In the genomic region with DNA sequence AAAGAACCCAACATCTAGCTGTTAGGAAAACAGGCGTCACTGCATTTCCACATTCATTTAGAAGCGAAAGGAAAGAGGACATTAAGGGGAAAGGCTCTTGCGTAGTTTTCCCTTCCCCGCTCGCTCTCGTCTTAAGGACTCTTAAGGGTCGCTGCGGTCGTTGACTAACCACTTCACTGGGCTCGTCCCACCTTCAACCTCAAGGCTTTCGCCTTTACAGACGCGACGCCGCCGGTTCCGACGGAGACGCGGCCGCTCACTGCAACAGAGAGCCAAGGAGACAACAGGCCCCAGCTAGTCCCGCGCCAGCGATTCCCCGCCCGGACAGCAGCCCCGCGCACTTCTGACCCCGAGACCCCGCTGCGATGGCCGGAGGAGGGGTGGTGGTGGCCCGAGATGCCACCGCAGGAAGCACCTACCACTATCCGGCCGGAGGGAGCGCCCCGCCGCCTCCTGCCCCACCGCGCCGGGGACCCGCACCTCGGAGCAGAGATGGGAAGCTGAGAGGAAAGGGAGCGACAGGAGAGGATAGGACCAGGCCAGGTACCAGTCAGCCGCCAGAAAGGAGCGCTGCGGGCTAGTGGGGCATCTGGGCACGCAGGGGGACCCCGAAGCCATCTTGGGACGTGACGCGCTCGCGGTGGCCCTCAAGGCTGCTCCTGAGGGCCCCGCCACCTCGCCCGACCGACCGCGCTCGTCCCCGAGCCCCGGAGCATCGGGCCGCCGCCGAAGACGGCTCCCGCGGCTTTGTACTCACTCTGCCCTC, we compare ENCODE assay signal across 8 mouse cellular contexts. TPM values are rescaled to one million over a fixed set of nuclear protein-coding genes. Genes with fewer than 3 reads are reported as not detected.
DNase-seq lines count a peak whose midpoint lies in the region; ATAC-seq and TF ChIP-seq lines count a peak whose summit lies in the region.

No protein-coding gene starts in this region.

- peak overlapping the region; percentile 98 for H3K27ac ChIP-seq in embryonic facial prominence, embryonic 13.5 days
- H3K27ac ChIP-seq in heart, embryonic 16.5 days (ENCODE audit: low read length): peak overlapping the region; percentile 98
- H3K27ac ChIP-seq in lung, postnatal 0 days (ENCODE audit: low read length): peak overlapping the region; percentile 100

- peak; percentile 74 for DNase-seq in CD4-positive helper T cell, adult 2 months (ENCODE audit: low read depth, low spot score)
- peak; percentile 65 for DNase-seq in ZHBTc4 (ENCODE audit: low read depth, low spot score)
- DNase-seq in layer of hippocampus, adult 18-20 months (ENCODE audit: low spot score in 2 of 2): peak; percentile 18 to 38
- peak; percentile 93 for DNase-seq in lung, postnatal 0 days (ENCODE audit: low spot score)
- DNase-seq in thymus, postnatal 10 days (ENCODE audit: low spot score in 2 of 2): peak; percentile 45 to 54

- peak overlapping the region; percentile 100 for H3K4me3 ChIP-seq in embryonic facial prominence, embryonic 13.5 days
- peak overlapping the region; percentile 69 for H3K4me3 ChIP-seq in heart, embryonic 16.5 days (ENCODE audit: low read length)
- H3K4me3 ChIP-seq in lung, postnatal 0 days (ENCODE audit: low read depth, low read length): peak overlapping the region; percentile 92

- H3K27me3 ChIP-seq in embryonic facial prominence, embryonic 13.5 days: no peaks in the 10 kb centered on the region
- H3K27me3 ChIP-seq in heart, embryonic 16.5 days (ENCODE audit: control insufficient read depth, insufficient read depth, low read length): no peaks in the 10 kb centered on the region
- no peaks in the 10 kb centered on the region for H3K27me3 ChIP-seq in lung, postnatal 0 days (replicated peaks; ENCODE audit: insufficient read depth, low read length)

- H3K4me2 ChIP-seq in embryonic facial prominence, embryonic 13.5 days: peak overlapping the region; percentile 70
- peak overlapping the region; percentile 69 for H3K4me2 ChIP-seq in heart, embryonic 16.5 days (ENCODE audit: low read depth, low read length)
- peak overlapping the region; percentile 58 for H3K4me2 ChIP-seq in lung, postnatal 0 days (replicated peaks; ENCODE audit: low read depth, low read length)

- H3K9ac ChIP-seq in embryonic facial prominence, embryonic 13.5 days: peak overlapping the region; percentile 100
- H3K9ac ChIP-seq in heart, embryonic 16.5 days (ENCODE audit: low read length): peak overlapping the region; percentile 87
- H3K9ac ChIP-seq in lung, postnatal 0 days (replicated peaks; ENCODE audit: low read depth): peak overlapping the region; percentile 98

- ATAC-seq in embryonic facial prominence, embryonic 13.5 days (ENCODE audit: insufficient number of reproducible peaks, insufficient read depth, low FRiP score, low TSS enrichment, low read depth): peak; percentile 38; the same call in 1 of the 2 replicates
- ATAC-seq in heart, embryonic 16.5 days (replicated peaks; ENCODE audit: extremely low read depth, insufficient read depth, low FRiP score): peak; percentile 72
- peak; percentile 75 for ATAC-seq in lung, postnatal 0 days
- peak; percentile 14 for ATAC-seq in neutrophil, adult 5-6 weeks (ENCODE audit: extremely low read depth, insufficient number of reproducible peaks, low FRiP score, poor library complexity, severe bottlenecking)

- WGBS in embryonic facial prominence, embryonic 13.5 days: under 1% methylated on average over 71 of the region's 71 CpGs
- WGBS in heart, embryonic 16.5 days: under 1% methylated on average over 71 of the region's 71 CpGs
- WGBS in lung, postnatal 0 days: 2% methylated on average over 67 of the region's 71 CpGs

- no peak for TF ChIP-seq CTCF in lung, postnatal 0 days (IDR thresholded peaks at IDR 0.05)

- peaks cover 22% of the 10 kb centered on the region for H3K4me1 ChIP-seq in embryonic facial prominence, embryonic 13.5 days
- peaks cover 28% of the 10 kb centered on the region for H3K4me1 ChIP-seq in heart, embryonic 16.5 days (ENCODE audit: control insufficient read depth, insufficient read depth, low read length)
- H3K4me1 ChIP-seq in lung, postnatal 0 days (ENCODE audit: insufficient read depth, low read depth, low read length): peaks cover 6% of the 10 kb centered on the region; the same call in 1 of the 2 replicates

- no peaks in the 10 kb centered on the region for H3K9me3 ChIP-seq in embryonic facial prominence, embryonic 13.5 days
- H3K9me3 ChIP-seq in heart, embryonic 16.5 days (replicated peaks; ENCODE audit: control insufficient read depth, low read length): no peaks in the 10 kb centered on the region
- no peaks in the 10 kb centered on the region for H3K9me3 ChIP-seq in lung, postnatal 0 days (ENCODE audit: low read length)

- no peaks in the 10 kb centered on the region for H3K36me3 ChIP-seq in embryonic facial prominence, embryonic 13.5 days
- H3K36me3 ChIP-seq in heart, embryonic 16.5 days (ENCODE audit: control insufficient read depth, insufficient read depth): no peaks in the 10 kb centered on the region
- no peaks in the 10 kb centered on the region for H3K36me3 ChIP-seq in lung, postnatal 0 days (ENCODE audit: insufficient read depth, low read length)

- TF ChIP-seq EP300 in lung, postnatal 0 days (IDR thresholded peaks at IDR 0.05): peak; percentile 57

RNA-seq across cellular contexts. Expression of a gene that starts 0.6 kb away (rescaled TPM):
- 136 and 143 TPM in 2 replicates for polyA plus RNA-seq in embryonic facial prominence, embryonic 13.5 days (2015; fragmentation: Nextera tagmentation; extraction: Ambion mirVana)
- polyA plus RNA-seq in heart, embryonic 16.5 days (2015; fragmentation: Nextera tagmentation; extraction: Ambion mirVana): 60.9 and 69.8 TPM in 2 replicates
- 10 to 100 TPM; 79.8 to 85.1 TPM for total RNA-seq in layer of hippocampus, adult 18-20 months (2021)
- 45.3 and 72.6 TPM in 2 replicates for polyA plus RNA-seq in lung, postnatal 0 days (2015; fragmentation: Nextera tagmentation; extraction: Ambion mirVana)
- 184 and 191 TPM in 2 replicates for total RNA-seq in neutrophil, adult 5-6 weeks (2017)

RNA-seq across cellular contexts. Expression of a gene that starts 48.5 kb away (rescaled TPM):
- polyA plus RNA-seq in embryonic facial prominence, embryonic 13.5 days (2015; fragmentation: Nextera tagmentation; extraction: Ambion mirVana): 69.9 and 75.5 TPM in 2 replicates
- 33.1 and 33.5 TPM in 2 replicates for polyA plus RNA-seq in heart, embryonic 16.5 days (2015; fragmentation: Nextera tagmentation; extraction: Ambion mirVana)
- not detected for total RNA-seq in layer of hippocampus, adult 18-20 months (2021)
- 20.8 and 23.7 TPM in 2 replicates for polyA plus RNA-seq in lung, postnatal 0 days (2015; fragmentation: Nextera tagmentation; extraction: Ambion mirVana)
- total RNA-seq in neutrophil, adult 5-6 weeks (2017): 0.35 and 0.74 TPM in 2 replicates

RNA-seq across cellular contexts. Expression of a gene that starts 55.8 kb away (rescaled TPM):
- 11.1 and 11.5 TPM in 2 replicates for polyA plus RNA-seq in embryonic facial prominence, embryonic 13.5 days (2015; fragmentation: Nextera tagmentation; extraction: Ambion mirVana)
- 7.5 and 9.9 TPM in 2 replicates for polyA plus RNA-seq in heart, embryonic 16.5 days (2015; fragmentation: Nextera tagmentation; extraction: Ambion mirVana)
- 10 to 100 TPM; 10.7 to 12.0 TPM for total RNA-seq in layer of hippocampus, adult 18-20 months (2021)
- 14.8 and 15.4 TPM in 2 replicates for polyA plus RNA-seq in lung, postnatal 0 days (2015; fragmentation: Nextera tagmentation; extraction: Ambion mirVana)
- 22.1 and 24.9 TPM in 2 replicates for total RNA-seq in neutrophil, adult 5-6 weeks (2017)

Comparison
In these comparisons a context has a peak if more than half of its experiments do, and no peak if none do; other contexts are left out.
1. Peak in every context shown above with its lines: DNase-seq, ATAC-seq, H3K4me3 ChIP-seq and H3K27ac ChIP-seq.
2. DNase-seq: peak in every context shown above with its lines; median percentile 93 in lung, postnatal 0 days; 74 in CD4-positive helper T cell, adult 2 months; 65 in ZHBTc4; 50 in thymus, postnatal 10 days; 28 in layer of hippocampus, adult 18-20 months.
3. ATAC-seq: peak in every context shown above with its lines; median percentile 75 in lung, postnatal 0 days; 72 in heart, embryonic 16.5 days; 38 in embryonic facial prominence, embryonic 13.5 days; 14 in neutrophil, adult 5-6 weeks.